Comparison of ENCODE assay signal across 8 mouse cellular contexts in genomic region chr12:86918983-86919722, GRCm38 (mm10). TPM values are rescaled to one million over a fixed set of nuclear protein-coding genes. Genes with fewer than 3 reads are reported as not detected.
DNase-seq lines count a peak whose midpoint lies in the region; ATAC-seq and TF ChIP-seq lines count a peak whose summit lies in the region.

No protein-coding gene starts in this region.

- no peaks in the 10 kb centered on the region for H3K9me3 ChIP-seq in forebrain, embryonic 12.5 days
- no peaks in the 10 kb centered on the region for H3K9me3 ChIP-seq in limb, embryonic 14.5 days (ENCODE audit: control insufficient read depth, low read length)

- ATAC-seq in forebrain, embryonic 12.5 days (ENCODE audit: low FRiP score) = 0 out of 2 replicates have a peak, but pooled peaks have one; percentile 2
- no peak for ATAC-seq in limb, embryonic 14.5 days (ENCODE audit: low FRiP score, low read depth)

- 0 out of 2 replicates have a peak, but pooled peaks cover 3% of the 10 kb centered on the region for H3K27me3 ChIP-seq in forebrain, embryonic 12.5 days
- H3K27me3 ChIP-seq in limb, embryonic 14.5 days (ENCODE audit: control insufficient read depth, insufficient read depth, low read length) = no peaks in the 10 kb centered on the region

- H3K27ac ChIP-seq in layer of hippocampus, adult 2 months = 0 out of 2 replicates have a peak overlapping the region, but pooled peaks have one; percentile 12
- peak overlapping the region; percentile 78 for H3K27ac ChIP-seq in forebrain, embryonic 12.5 days
- H3K27ac ChIP-seq in limb, embryonic 14.5 days (replicated peaks; ENCODE audit: low read depth, low read length) = no peak overlapping the region
- 0 out of 2 replicates have a peak overlapping the region, but pooled peaks have one; percentile 5 for H3K27ac ChIP-seq in olfactory bulb, adult 2 months (ENCODE audit: insufficient read depth, low read depth, low read length)

- H3K9ac ChIP-seq in forebrain, embryonic 12.5 days = no peak overlapping the region
- 0 out of 2 replicates have a peak overlapping the region, but pooled peaks have one; percentile 12 for H3K9ac ChIP-seq in limb, embryonic 14.5 days (ENCODE audit: low read depth, low read length, severe bottlenecking)

- 82% methylated on average over 17 of the region's 17 CpGs for WGBS in forebrain, embryonic 12.5 days
- 73% methylated on average over 17 of the region's 17 CpGs for WGBS in limb, embryonic 14.5 days
- WGBS in olfactory bulb, adult 2 months = 56% methylated on average over 17 of the region's 17 CpGs

- H3K4me2 ChIP-seq in forebrain, embryonic 12.5 days = no peak overlapping the region
- H3K4me2 ChIP-seq in limb, embryonic 14.5 days (replicated peaks; ENCODE audit: low read depth, low read length, severe bottlenecking) = no peak overlapping the region

- no peak overlapping the region for H3K4me3 ChIP-seq in layer of hippocampus, adult 2 months
- H3K4me3 ChIP-seq in forebrain, embryonic 12.5 days (replicated peaks) = no peak overlapping the region
- no peak overlapping the region for H3K4me3 ChIP-seq in limb, embryonic 14.5 days (replicated peaks; ENCODE audit: low read length)
- no peak overlapping the region for H3K4me3 ChIP-seq in olfactory bulb, adult 2 months (ENCODE audit: insufficient read depth, low read depth, low read length)

- no peak for TF ChIP-seq CTCF in layer of hippocampus, adult 2 months (conservative IDR thresholded peaks at IDR 0.05)
- TF ChIP-seq CTCF in olfactory bulb, adult 2 months (IDR thresholded peaks at IDR 0.05; ENCODE audit: insufficient read depth, low read depth, low read length) = no peak

- H3K36me3 ChIP-seq in forebrain, embryonic 12.5 days (replicated peaks) = no peaks in the 10 kb centered on the region
- no peaks in the 10 kb centered on the region for H3K36me3 ChIP-seq in limb, embryonic 14.5 days (ENCODE audit: control insufficient read depth, insufficient read depth, low read length)

- TF ChIP-seq POLR2A in limb, embryonic 14.5 days (IDR thresholded peaks at IDR 0.05; ENCODE audit: borderline replicate concordance, extremely low read depth, insufficient read depth, insufficient read length) = no peak
- no peak for TF ChIP-seq POLR2A in olfactory bulb, adult 2 months (IDR thresholded peaks at IDR 0.05; ENCODE audit: insufficient read depth, low read depth, low read length)

- peaks cover 50% of the 10 kb centered on the region for H3K4me1 ChIP-seq in forebrain, embryonic 12.5 days
- H3K4me1 ChIP-seq in limb, embryonic 14.5 days (ENCODE audit: control insufficient read depth, insufficient read depth, low read length) = peaks cover 9% of the 10 kb centered on the region
- H3K4me1 ChIP-seq in olfactory bulb, adult 2 months (ENCODE audit: control insufficient read depth, insufficient read depth, low read length) = peaks cover 37% of the 10 kb centered on the region

- no peak for DNase-seq in layer of hippocampus, adult 2 months (ENCODE audit: low spot score in 2 of 2)
- no peak for DNase-seq in layer of hippocampus, postnatal 25 days (ENCODE audit: extremely low spot score in 1 of 2, low spot score in 1 of 2)
- no peak for DNase-seq in limb, embryonic 14.5 days (ENCODE audit: low spot score)
- no peak for DNase-seq in thymus, postnatal 25 days
- DNase-seq in cerebellum, adult 9-11 months = no peak
- DNase-seq in layer of hippocampus, adult 9-11 months = no peak

RNA-seq across cellular contexts. Expression of gene Cipc, which starts 27.7 kb away (rescaled TPM):
- total RNA-seq in layer of hippocampus, adult 2 months (2021) = 10 to 100 TPM; 73.4 to 83.6 TPM
- total RNA-seq in layer of hippocampus, postnatal 25 days (2021) = 10 to 100 TPM; 62.0 to 74.2 TPM
- 49.5 and 51.4 TPM in 2 replicates for polyA plus RNA-seq in forebrain, embryonic 12.5 days (2016; fragmentation: Nextera tagmentation; extraction: Ambion mirVana)
- 31.3 and 40.7 TPM in 2 replicates for polyA plus RNA-seq in limb, embryonic 14.5 days (2012; rRNA removed)
- polyA plus RNA-seq in limb, embryonic 14.5 days (2014; fragmentation: Nextera tagmentation; extraction: Ambion mirVana) = 20.0 and 21.4 TPM in 2 replicates
- polyA plus RNA-seq in olfactory bulb, adult 2 months (2012; ENCODE audit: insufficient read depth, insufficient read length, low replicate concordance, missing spikeins) = 112 TPM in 1 of 2 replicates, not detected in the other

RNA-seq across cellular contexts. Expression of gene Irf2bpl, which starts 34.6 kb away (rescaled TPM):
- 10 to 100 TPM; 69.8 to 70.2 TPM for total RNA-seq in layer of hippocampus, adult 2 months (2021)
- 10 to 100 TPM; 68.0 to 70.8 TPM for total RNA-seq in layer of hippocampus, postnatal 25 days (2021)
- polyA plus RNA-seq in forebrain, embryonic 12.5 days (2016; fragmentation: Nextera tagmentation; extraction: Ambion mirVana) = 74.8 and 81.9 TPM in 2 replicates
- 37.1 and 50.8 TPM in 2 replicates for polyA plus RNA-seq in limb, embryonic 14.5 days (2012; rRNA removed)
- polyA plus RNA-seq in limb, embryonic 14.5 days (2014; fragmentation: Nextera tagmentation; extraction: Ambion mirVana) = 33.9 and 37.0 TPM in 2 replicates
- not detected in 2 replicates for polyA plus RNA-seq in olfactory bulb, adult 2 months (2012; ENCODE audit: insufficient read depth, insufficient read length, low replicate concordance, missing spikeins)

Comparison
In these comparisons a context has a peak if more than half of its experiments do, and no peak if none do; other contexts are left out.
1. RNA of gene Irf2bpl, which starts 34.6 kb away (polyA plus RNA-seq): 74.8 to 81.9 TPM in forebrain, embryonic 12.5 days and 33.9 to 50.8 TPM in limb, embryonic 14.5 days; not detected in olfactory bulb, adult 2 months; every median in the first group is over 10 times any median in the second.